Mouse (Mus musculus) embryonic fibroblast, embryonic 13.5 days (primary cell): ENCODE results near the gene Marf1.

Experiments
- CTCF ChIP-seq: IDR thresholded peaks from 2 replicates; pipeline ENCODE4 v1.5.1; 2011; ENCODE audit warnings: mild to moderate bottlenecking, control low read depth, low read length, moderate library complexity, borderline replicate concordance; ENCODE audit not compliant: insufficient read depth
- POLR2A ChIP-seq: IDR thresholded peaks from 2 replicates; pipeline ENCODE4 v1.6.1; 2011; ENCODE audit warnings: low read depth, mild to moderate bottlenecking, control low read depth, low read length, moderate library complexity

DNA sequence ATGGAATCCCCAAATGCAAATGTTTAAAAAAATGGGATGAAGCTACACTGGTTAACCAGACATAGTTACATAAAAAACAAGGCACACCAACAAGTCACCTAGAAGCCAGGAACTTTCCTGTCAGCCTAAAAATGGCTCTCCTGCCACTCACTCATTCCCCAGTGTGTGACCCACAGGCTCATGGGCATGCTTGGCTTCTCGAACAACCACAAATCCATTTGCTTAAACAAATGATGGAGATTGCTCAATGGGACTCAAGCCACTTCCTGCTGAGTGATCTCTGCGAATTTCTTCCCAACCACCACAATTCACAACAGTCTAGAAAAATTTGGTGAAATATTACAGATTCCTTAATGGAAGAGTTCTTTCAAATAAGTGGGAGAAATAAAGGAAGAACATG lies 52.2 kb downstream of the Marf1 start:
- TF ChIP-seq CTCF (no peak), POLR2A (no peak)
